Mouse (Mus musculus) gastrocnemius, adult 8-10 months (tissue): ENCODE measurements around the gene Ms4a12. TPM values are rescaled to one million over a fixed set of nuclear protein-coding genes. Genes with fewer than 3 reads are reported as not detected.

ENCODE experiments used
- total RNA-seq, 4 experiments: library from RNA; stranded (reverse); gene quantifications; 2 replicates each; pipeline ENCODE4 v1.2.4; 2022

Gene Ms4a12
- total RNA-seq, 4 experiments from 2014 or later = not detected

Other genes with a start within 250 kb of the Ms4a12 start
- gene Ms4a15, start 239.2 kb downstream of the Ms4a12 start, total RNA-seq = not detected
- gene Ms4a18, start 214.4 kb downstream of the Ms4a12 start, total RNA-seq = not detected
- under 1 TPM in 3 of 4 experiments, not detected in 1; 0.36 to 0.56 (median 0.39) TPM for gene Ms4a8a, start 151.3 kb downstream of the Ms4a12 start, total RNA-seq
- gene 1700017D01Rik, start 101.6 kb downstream of the Ms4a12 start, total RNA-seq = not detected
- not detected for gene 1700025F22Rik, start 67.1 kb downstream of the Ms4a12 start, total RNA-seq
- not detected for gene Ms4a13, start 35.7 kb downstream of the Ms4a12 start, total RNA-seq
- gene Ms4a1, start 33.8 kb upstream of the Ms4a12 start, total RNA-seq = not detected
- gene Ms4a5, start 51.4 kb upstream of the Ms4a12 start, total RNA-seq = not detected
- not detected for gene Ms4a14, start 82.0 kb upstream of the Ms4a12 start, total RNA-seq
- under 1 TPM in 2 of 4 experiments, not detected in 2; 0.36 to 0.63 TPM for gene Ms4a7, start 103.7 kb upstream of the Ms4a12 start, total RNA-seq
- 1 to 10 TPM in 2 of 4 experiments, under 1 TPM in 1, not detected in 1; 0.39 to 1.6 (median 1.4) TPM for gene Ms4a4a, start 143.1 kb upstream of the Ms4a12 start, total RNA-seq
- gene Ms4a4c, start 172.3 kb upstream of the Ms4a12 start, total RNA-seq = not detected
- gene Ms4a4b, start 211.1 kb upstream of the Ms4a12 start, total RNA-seq = not detected
- 1 to 10 TPM in 1 of 4 experiments, under 1 TPM in 3; 0.41 to 1.3 (median 0.70) TPM for gene Ms4a6c, start 236.9 kb upstream of the Ms4a12 start, total RNA-seq